Mouse (Mus musculus): Measurements from ENCODE around the gene Polr3f. TPM values are rescaled to one million over a fixed set of nuclear protein-coding genes. Genes with fewer than 3 reads are reported as not detected.

Polr3f gene
- polyA plus RNA-seq, 1 experiment from 2014 or later = 20.1 TPM

- Histone ChIP-seq H3K36me3 (ENCODE audit: control insufficient read depth, insufficient read depth, low read length) (peaks cover 64% of the 10 kb centered on the region), H3K4me2 (ENCODE audit: low read length) (no peak overlapping the region), H3K4me1 (ENCODE audit: control insufficient read depth in 2 of 2, insufficient read depth in 2 of 2, low read length in 2 of 2) (peaks cover 2 to 19% of the 10 kb centered on the region in 2 experiments), H3K4me3 (ENCODE audit: control insufficient read depth in 1 of 2, insufficient read depth in 1 of 2, low read depth in 1 of 2, low read length in 2 of 2) (no peak overlapping the region), H3K9ac (ENCODE audit: low read length) (no peak overlapping the region), H3K27me3 (ENCODE audit: control insufficient read depth, insufficient read depth, low read length) (no peaks in the 10 kb centered on the region), H3K27ac (replicated peaks in 1 of 2; ENCODE audit: control insufficient read depth in 1 of 2, insufficient read depth in 1 of 2, low read depth in 2 of 2, low read length in 2 of 2) (peak overlapping the region; percentile 32 to 85; a peak in 3 of 4 replicates), H3K9me3 (ENCODE audit: control insufficient read depth, low read length) (no peaks in the 10 kb centered on the region)
- ATAC-seq (ENCODE audit: insufficient number of reproducible peaks, insufficient read depth, low FRiP score, low read depth) = no peak
- 62% methylated on average over 2 of the region's 2 CpGs for WGBS
Measured at GRCm38 (mm10) chr2:144545061-144545460, 17.5 kb downstream of the Polr3f start.

GRCm38 (mm10) chr2:144545481-144545880 lies 18.0 kb downstream of the Polr3f start:
- Histone ChIP-seq H3K9ac (ENCODE audit: low read length) (no peak overlapping the region), H3K4me2 (ENCODE audit: low read length) (no peak overlapping the region), H3K9me3 (ENCODE audit: control insufficient read depth, low read length) (no peaks in the 10 kb centered on the region), H3K36me3 (ENCODE audit: control insufficient read depth, insufficient read depth, low read length) (peaks cover 60% of the 10 kb centered on the region), H3K4me1 (ENCODE audit: control insufficient read depth in 2 of 2, insufficient read depth in 2 of 2, low read length in 2 of 2) (peaks cover 2 to 19% of the 10 kb centered on the region in 2 experiments), H3K27me3 (ENCODE audit: control insufficient read depth, insufficient read depth, low read length) (no peaks in the 10 kb centered on the region), H3K27ac (replicated peaks in 1 of 2; ENCODE audit: control insufficient read depth in 1 of 2, insufficient read depth in 1 of 2, low read depth in 2 of 2, low read length in 2 of 2) (peak overlapping the region in 1 of 2 experiments; percentile 44; a peak in 2 of 4 replicates), H3K4me3 (ENCODE audit: control insufficient read depth in 1 of 2, insufficient read depth in 1 of 2, low read depth in 1 of 2, low read length in 2 of 2) (no peak overlapping the region)
- 30% methylated on average over 1 of the region's 1 CpGs for WGBS
- no peak for ATAC-seq (ENCODE audit: insufficient number of reproducible peaks, insufficient read depth, low FRiP score, low read depth)

GRCm38 (mm10) chr2:144547559-144547958 lies 20.0 kb downstream of the Polr3f start:
- Histone ChIP-seq H3K9ac (ENCODE audit: low read length) (no peak overlapping the region), H3K36me3 (ENCODE audit: control insufficient read depth, insufficient read depth, low read length) (peaks cover 41% of the 10 kb centered on the region), H3K4me2 (ENCODE audit: low read length) (no peak overlapping the region), H3K4me3 (ENCODE audit: control insufficient read depth in 1 of 2, insufficient read depth in 1 of 2, low read depth in 1 of 2, low read length in 2 of 2) (no peak overlapping the region), H3K4me1 (ENCODE audit: control insufficient read depth in 2 of 2, insufficient read depth in 2 of 2, low read length in 2 of 2) (peaks cover 2 to 19% of the 10 kb centered on the region in 2 experiments), H3K27ac (replicated peaks in 1 of 2; ENCODE audit: control insufficient read depth in 1 of 2, insufficient read depth in 1 of 2, low read depth in 2 of 2, low read length in 2 of 2) (no peak overlapping the region), H3K9me3 (ENCODE audit: control insufficient read depth, low read length) (no peaks in the 10 kb centered on the region), H3K27me3 (ENCODE audit: control insufficient read depth, insufficient read depth, low read length) (no peaks in the 10 kb centered on the region)
- ATAC-seq (ENCODE audit: insufficient number of reproducible peaks, insufficient read depth, low FRiP score, low read depth) = no peak
- WGBS = 79% methylated on average over 4 of the region's 4 CpGs

GRCm38 (mm10) chr2:144550529-144550928 lies 23.0 kb downstream of the Polr3f start, which contains the start of gene Rbbp9:
Gene Rbbp9, minus strand, starts transcription at chr2:144550869.
- no peaks in the 10 kb centered on the region for H3K27me3 ChIP-seq (ENCODE audit: control insufficient read depth, insufficient read depth, low read length)
- H3K36me3 ChIP-seq (ENCODE audit: control insufficient read depth, insufficient read depth, low read length) = peaks cover 24% of the 10 kb centered on the region
- under 1% methylated on average over 17 of the region's 17 CpGs for whole genome bisulfite sequencing
- peak within 1 kb of the TSS; percentile 56 to 86; a peak in 3 of 4 replicates for H3K27ac ChIP-seq (replicated peaks in 1 of 2; ENCODE audit: control insufficient read depth in 1 of 2, insufficient read depth in 1 of 2, low read depth in 2 of 2, low read length in 2 of 2)
- ATAC-seq (ENCODE audit: insufficient number of reproducible peaks, insufficient read depth, low FRiP score, low read depth) = peak; percentile 88
- H3K9ac ChIP-seq (ENCODE audit: low read length) = peak within 1 kb of the TSS; percentile 85
- peak within 1 kb of the TSS; percentile 76 for H3K4me2 ChIP-seq (ENCODE audit: low read length)
- H3K4me3 ChIP-seq (ENCODE audit: control insufficient read depth in 1 of 2, insufficient read depth in 1 of 2, low read depth in 1 of 2, low read length in 2 of 2) = peak within 1 kb of the TSS; percentile 82 to 100
- H3K4me1 ChIP-seq (ENCODE audit: control insufficient read depth in 2 of 2, insufficient read depth in 2 of 2, low read length in 2 of 2) = peaks cover 0 to 10% of the 10 kb centered on the region in 2 experiments; a peak in 2 of 4 replicates
- H3K9me3 ChIP-seq (ENCODE audit: control insufficient read depth, low read length) = no peaks in the 10 kb centered on the region

- H3K4me1 ChIP-seq (ENCODE audit: control insufficient read depth in 2 of 2, insufficient read depth in 2 of 2, low read length in 2 of 2) = peaks cover 0 to 14% of the 10 kb centered on the region in 2 experiments; a peak in 2 of 4 replicates
- 90% methylated on average over 3 of the region's 3 CpGs for WGBS
- no peak overlapping the region for H3K9ac ChIP-seq (ENCODE audit: low read length)
- no peak overlapping the region for H3K27ac ChIP-seq (replicated peaks in 1 of 2; ENCODE audit: control insufficient read depth in 1 of 2, insufficient read depth in 1 of 2, low read depth in 2 of 2, low read length in 2 of 2)
- no peak for ATAC-seq (ENCODE audit: insufficient number of reproducible peaks, insufficient read depth, low FRiP score, low read depth)
- no peak overlapping the region for H3K4me3 ChIP-seq (ENCODE audit: control insufficient read depth in 1 of 2, insufficient read depth in 1 of 2, low read depth in 1 of 2, low read length in 2 of 2)
- H3K4me2 ChIP-seq (ENCODE audit: low read length) = no peak overlapping the region
- H3K9me3 ChIP-seq (ENCODE audit: control insufficient read depth, low read length) = no peaks in the 10 kb centered on the region
- H3K27me3 ChIP-seq (ENCODE audit: control insufficient read depth, insufficient read depth, low read length) = no peaks in the 10 kb centered on the region
- no peaks in the 10 kb centered on the region; the same call in 1 of the 2 replicates for H3K36me3 ChIP-seq (ENCODE audit: control insufficient read depth, insufficient read depth, low read length)
Measured at GRCm38 (mm10) chr2:144553905-144554304, 26.4 kb downstream of the Polr3f start.

- H3K27me3 ChIP-seq (ENCODE audit: control insufficient read depth, insufficient read depth, low read length) = no peaks in the 10 kb centered on the region
- peaks cover 0 to 12% of the 10 kb centered on the region in 2 experiments; a peak in 2 of 4 replicates for H3K4me1 ChIP-seq (ENCODE audit: control insufficient read depth in 2 of 2, insufficient read depth in 2 of 2, low read length in 2 of 2)
- peak overlapping the region; percentile 86 for H3K9ac ChIP-seq (ENCODE audit: low read length)
- H3K27ac ChIP-seq (replicated peaks in 1 of 2; ENCODE audit: control insufficient read depth in 1 of 2, insufficient read depth in 1 of 2, low read depth in 2 of 2, low read length in 2 of 2) = peak overlapping the region; percentile 87 to 92
- peak overlapping the region; percentile 66 for H3K4me2 ChIP-seq (ENCODE audit: low read length)
- H3K4me3 ChIP-seq (ENCODE audit: control insufficient read depth in 1 of 2, insufficient read depth in 1 of 2, low read depth in 1 of 2, low read length in 2 of 2) = peak overlapping the region; percentile 59 to 89
- peaks cover 13% of the 10 kb centered on the region for H3K36me3 ChIP-seq (ENCODE audit: control insufficient read depth, insufficient read depth, low read length)
- 2% methylated on average over 14 of the region's 14 CpGs for WGBS
- ATAC-seq (ENCODE audit: insufficient number of reproducible peaks, insufficient read depth, low FRiP score, low read depth) = no peak
- H3K9me3 ChIP-seq (ENCODE audit: control insufficient read depth, low read length) = no peaks in the 10 kb centered on the region
Measured at GRCm38 (mm10) chr2:144555286-144555819, 27.8 kb downstream of the Polr3f start.

GRCm38 (mm10) chr2:144555820-144556552 lies 28.5 kb downstream of the Polr3f start, which contains the start of gene Sec23b:
Gene Sec23b, plus strand, starts transcription at chr2:144556229.
- WGBS = under 1% methylated on average over 44 of the region's 44 CpGs
- no peaks in the 10 kb centered on the region for H3K27me3 ChIP-seq (ENCODE audit: control insufficient read depth, insufficient read depth, low read length)
- H3K4me3 ChIP-seq (ENCODE audit: control insufficient read depth in 1 of 2, insufficient read depth in 1 of 2, low read depth in 1 of 2, low read length in 2 of 2) = peak within 1 kb of the TSS; percentile 89 to 90
- H3K4me1 ChIP-seq (ENCODE audit: control insufficient read depth in 2 of 2, insufficient read depth in 2 of 2, low read length in 2 of 2) = peaks cover 0 to 12% of the 10 kb centered on the region in 2 experiments; a peak in 2 of 4 replicates
- H3K27ac ChIP-seq (replicated peaks in 1 of 2; ENCODE audit: control insufficient read depth in 1 of 2, insufficient read depth in 1 of 2, low read depth in 2 of 2, low read length in 2 of 2) = peak within 1 kb of the TSS; percentile 87 to 92
- peaks cover 13% of the 10 kb centered on the region for H3K36me3 ChIP-seq (ENCODE audit: control insufficient read depth, insufficient read depth, low read length)
- H3K9ac ChIP-seq (ENCODE audit: low read length) = peak within 1 kb of the TSS; percentile 86
- no peaks in the 10 kb centered on the region for H3K9me3 ChIP-seq (ENCODE audit: control insufficient read depth, low read length)
- peak within 1 kb of the TSS; percentile 88 for H3K4me2 ChIP-seq (ENCODE audit: low read length)
- peak; percentile 97 for ATAC-seq (ENCODE audit: insufficient number of reproducible peaks, insufficient read depth, low FRiP score, low read depth)

Measured in heart, embryonic 14.5 days (tissue).